Mouse (Mus musculus): ENCODE data around the gene Gm42715.

The Gm42715 gene

DNA sequence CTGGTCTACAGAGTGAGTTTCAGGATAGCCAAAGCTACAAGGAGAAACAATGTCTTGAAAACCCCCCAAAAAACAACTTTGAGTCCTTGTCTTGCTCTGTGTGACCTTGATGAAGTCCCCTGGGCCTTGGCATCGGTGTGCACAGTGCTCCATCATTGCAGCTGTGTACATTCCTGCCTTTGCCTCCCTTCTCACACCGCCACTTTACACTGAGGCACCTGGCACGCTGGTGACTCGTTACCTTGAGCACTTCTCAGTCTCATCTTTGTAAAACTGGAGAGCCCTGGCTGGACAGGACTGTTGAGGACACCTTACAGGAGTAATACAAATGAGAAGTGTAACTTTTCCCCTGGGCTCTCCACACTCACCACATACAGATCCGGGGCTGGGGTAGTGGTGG, 67.8 kb downstream of the Gm42715 start:
- DNase-seq (ENCODE audit: low spot score), result no peak

DNA sequence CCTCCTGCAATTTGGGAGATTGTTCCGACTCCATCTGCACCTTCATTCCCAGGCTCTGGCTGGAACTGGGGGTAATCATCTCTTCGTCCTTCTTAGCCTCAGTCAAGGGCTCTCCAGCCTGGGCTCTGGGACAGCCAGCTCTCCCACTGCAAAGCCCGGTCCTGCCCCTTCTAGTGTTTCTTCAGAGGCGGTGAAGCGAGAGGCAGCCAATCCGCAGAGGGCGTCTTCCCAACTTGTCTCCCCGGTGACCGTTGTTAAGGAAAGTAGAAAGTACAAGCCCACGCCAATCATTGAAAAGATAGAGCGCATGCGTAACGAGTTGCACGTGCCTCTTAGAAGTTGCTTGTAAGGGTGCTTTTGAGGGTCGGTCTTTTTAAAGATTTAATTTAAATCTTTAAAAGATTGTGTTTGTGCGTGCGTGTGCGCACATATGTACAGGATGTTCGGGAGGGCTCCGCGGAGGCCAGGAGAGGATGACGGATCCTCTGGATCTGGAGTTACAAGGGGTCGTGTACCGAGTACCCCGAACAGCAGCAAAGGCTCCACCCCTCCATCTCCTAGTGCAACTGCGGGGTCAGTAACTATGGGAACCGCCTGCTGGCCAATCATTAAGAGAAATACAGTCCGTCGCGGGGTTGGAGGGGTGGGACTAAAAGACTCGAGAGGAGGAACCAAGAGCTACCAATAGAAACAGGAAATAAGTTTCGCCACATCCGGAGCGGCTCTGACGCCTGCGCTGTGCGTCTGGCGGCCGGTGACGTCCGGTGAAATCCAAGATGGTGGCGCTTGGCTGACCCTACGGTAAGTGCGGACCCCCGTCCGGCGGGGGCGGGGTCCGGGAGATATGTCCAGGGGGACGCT, 68.9 kb downstream of the Gm42715 start, which contains the start of the genes Ccdc189 and Rnf40:
Gene Ccdc189 (minus strand): TSS at position 585 of the 861 bp plus-strand sequence.
Gene Rnf40 (plus strand): TSS at position 757 of the 861 bp plus-strand sequence.
- peak; percentile 99 for DNase-seq (ENCODE audit: low spot score)

DNA sequence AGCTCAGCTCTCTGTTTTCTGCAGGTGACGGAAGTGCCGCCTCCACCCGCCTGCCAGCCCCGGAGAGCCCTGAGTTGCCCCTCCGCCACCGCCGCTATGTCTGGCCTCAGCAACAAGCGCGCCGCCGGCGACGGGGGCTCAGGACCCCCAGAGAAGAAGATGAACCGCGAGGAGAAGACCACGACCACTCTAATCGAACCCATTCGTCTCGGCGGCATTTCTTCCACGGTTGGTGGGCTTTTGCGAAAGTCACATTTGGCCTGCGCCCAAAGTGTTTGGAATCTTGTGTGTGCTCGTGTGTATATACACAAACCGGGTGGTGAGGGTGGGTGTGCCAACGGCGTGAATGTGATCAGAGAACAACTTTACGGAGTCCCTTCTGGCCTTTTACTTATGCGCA, 69.5 kb downstream of the Gm42715 start:
- no peak for DNase-seq (ENCODE audit: low spot score)

DNA sequence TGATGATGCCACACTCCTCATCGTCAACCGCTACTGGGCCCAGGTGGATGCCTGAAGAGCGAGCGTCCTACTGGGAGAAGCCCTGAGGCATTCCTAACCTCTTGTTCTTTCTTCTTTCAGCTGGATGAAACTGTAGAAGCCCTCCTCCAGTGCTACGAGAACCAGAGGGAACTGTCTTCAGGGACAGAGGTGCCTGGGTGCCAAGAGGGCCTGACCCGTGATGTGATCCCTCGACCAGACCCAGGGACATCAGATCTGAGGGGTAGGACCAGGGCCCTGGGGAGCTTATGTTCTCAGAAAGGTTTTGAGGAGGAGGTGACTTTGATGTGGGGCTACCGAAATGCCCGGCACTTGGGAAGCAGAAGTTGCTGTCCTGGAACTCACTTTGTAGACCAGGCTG, 70.3 kb downstream of the Gm42715 start:
- DNase-seq (ENCODE audit: low spot score), result no peak

DNA sequence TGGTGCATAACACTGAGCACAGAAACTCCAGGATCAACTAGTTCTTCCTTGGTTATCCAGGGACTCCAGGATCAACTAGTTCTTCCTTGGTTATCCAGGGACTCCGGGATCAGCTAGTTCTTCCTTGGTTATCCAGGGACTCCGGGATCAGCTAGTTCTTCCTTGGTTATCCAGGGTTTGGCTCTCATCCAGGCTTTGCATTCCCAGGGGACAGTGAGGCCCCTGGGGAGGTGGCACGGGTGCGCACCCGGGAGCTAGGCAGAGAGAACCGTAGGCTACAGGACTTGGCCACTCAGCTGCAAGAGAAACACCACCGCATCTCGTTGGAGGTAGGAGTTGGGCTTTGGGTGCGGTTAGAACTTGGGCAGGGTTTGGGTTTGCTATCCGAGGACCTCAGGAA, 71.7 kb downstream of the Gm42715 start:
- DNase-seq (ENCODE audit: low spot score), result no peak

DNA sequence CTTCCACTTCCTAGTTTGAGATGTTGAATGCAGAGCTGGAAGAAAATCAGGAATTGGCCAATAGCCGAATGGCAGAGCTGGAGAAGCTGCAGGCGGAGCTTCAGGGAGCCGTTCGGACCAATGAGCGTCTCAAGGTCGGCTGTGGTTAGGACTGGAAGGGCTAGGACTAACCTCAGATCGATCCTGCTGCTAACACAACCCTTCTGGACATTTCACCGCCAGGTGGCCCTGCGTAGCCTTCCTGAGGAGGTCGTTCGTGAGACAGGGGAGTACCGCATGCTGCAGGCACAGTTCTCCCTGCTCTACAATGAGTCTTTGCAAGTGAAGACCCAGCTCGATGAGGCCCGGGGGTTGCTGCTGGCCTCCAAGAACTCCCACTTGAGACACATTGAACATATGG, 73.2 kb downstream of the Gm42715 start:
- no peak for DNase-seq (ENCODE audit: low spot score)

DNA sequence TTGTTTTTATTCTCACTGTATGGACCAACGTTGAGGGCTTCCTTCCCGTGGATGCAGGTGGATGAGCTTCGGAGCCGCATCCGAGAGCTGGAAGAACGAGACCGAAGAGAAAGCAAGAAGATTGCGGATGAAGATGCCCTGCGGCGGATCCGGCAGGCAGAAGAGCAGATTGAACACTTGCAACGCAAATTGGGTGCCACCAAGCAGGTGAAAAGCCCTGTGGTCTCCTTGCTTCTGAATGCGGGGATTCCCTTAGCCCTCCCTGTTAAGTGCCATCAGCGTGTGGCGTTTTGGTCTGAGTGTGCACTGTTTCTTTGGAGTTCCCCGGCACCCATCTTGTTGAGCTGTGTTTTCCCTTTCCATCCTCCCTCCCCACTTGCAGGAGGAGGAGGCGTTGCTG, 77.4 kb downstream of the Gm42715 start:
- no peak for DNase-seq (ENCODE audit: low spot score)

DNA sequence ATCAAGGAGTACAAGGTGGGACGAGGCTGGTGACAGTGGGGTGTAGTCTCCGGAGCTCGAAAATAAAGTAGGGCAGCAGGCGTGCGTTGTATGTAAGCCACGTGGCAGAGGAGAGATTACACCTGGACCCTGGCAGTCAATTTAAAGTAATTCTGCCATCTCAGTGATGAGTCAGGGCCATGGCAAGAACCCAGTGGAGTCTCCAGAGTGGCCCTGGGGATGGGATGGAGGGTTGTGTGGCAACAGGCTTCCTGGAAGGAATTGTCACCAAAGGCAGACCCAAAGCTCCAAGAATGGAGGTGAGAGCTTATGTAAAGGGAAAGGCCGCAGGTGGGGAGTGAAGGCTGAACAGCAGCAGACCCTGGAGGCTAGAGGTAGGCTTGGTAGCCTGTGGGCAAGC, 81.2 kb downstream of the Gm42715 start:
- DNase-seq (ENCODE audit: low spot score), result no peak

DNA sequence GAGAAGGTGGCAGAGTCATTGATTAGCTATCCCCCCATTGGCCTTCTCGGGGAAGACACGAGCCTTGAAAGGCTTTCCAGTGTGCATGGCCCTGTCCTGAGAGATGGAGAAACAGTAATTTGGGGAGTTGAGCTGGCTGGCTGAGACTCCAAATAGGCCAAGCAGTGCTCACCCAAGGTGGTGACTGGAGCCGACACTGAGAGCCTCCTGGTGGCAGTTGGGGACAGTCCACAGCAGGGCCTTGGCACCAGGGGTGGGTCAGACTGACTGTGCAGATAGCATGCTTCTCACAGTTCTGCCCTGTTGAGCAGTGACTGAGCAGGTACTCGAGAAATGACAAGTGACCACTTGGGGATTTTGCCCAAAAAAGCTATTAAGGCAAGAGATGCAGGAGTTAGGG, 82.4 kb downstream of the Gm42715 start:
- no peak for DNase-seq (ENCODE audit: low spot score)

DNA sequence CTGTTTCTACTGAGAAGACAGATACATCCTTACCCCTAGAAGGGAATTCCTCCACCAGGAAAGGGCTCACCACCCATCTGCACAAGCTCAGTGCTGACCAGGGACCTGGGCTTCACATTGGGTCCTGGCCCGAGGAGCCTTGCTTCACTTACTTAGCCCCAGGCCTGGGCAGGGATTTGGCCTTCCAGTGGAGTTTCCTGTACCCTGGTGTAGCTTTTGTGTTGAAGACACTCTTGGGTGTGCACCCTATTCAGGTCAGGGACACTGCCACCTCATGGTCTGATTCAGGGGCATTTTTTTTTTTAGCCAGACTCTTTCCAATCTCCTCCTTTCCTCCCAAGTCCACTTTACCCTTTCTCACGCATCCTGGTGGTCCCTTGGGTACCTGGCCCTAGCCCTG, 83.5 kb downstream of the Gm42715 start:
- no peak for DNase-seq (ENCODE audit: low spot score)

DNA sequence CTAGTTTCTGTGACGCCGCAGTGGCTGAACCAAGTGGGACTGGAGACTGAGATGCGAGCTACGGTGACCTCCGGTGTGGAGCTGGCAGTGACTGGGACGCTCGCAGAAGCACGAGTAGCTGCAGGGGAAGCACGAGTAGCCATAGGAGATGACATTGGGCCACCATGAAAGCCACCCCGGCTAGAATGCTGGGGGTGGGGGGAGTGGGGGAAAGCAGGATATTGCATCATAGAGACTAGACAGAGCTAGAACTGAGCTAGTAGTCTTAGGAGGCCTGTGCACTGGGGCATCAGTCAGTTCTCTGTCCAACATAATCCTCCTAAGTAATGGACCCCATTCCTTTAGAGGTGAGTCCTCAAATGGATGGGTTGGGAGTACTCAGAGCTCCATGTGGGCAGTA, 84.9 kb downstream of the Gm42715 start:
- DNase-seq (ENCODE audit: low spot score), result no peak

DNA sequence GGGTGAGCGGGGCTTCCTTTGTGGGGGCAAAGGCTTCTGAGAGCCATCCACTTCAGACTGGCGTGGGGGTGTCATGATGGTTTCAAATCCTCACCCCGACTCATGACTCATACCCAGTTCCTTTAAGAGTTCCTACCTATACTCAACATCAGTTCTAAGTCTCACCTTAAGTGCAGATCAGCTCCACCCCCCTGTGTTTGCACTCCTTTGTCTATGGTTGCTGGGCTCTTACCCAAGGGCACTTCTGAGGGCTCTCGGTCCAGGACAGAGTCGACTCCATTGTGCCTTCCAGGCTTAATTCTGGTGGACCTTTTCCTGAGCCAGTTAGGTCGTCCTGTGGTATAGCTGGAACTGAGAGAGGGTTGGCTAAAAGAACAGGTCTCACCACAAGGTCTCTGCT, 87.8 kb downstream of the Gm42715 start:
- no peak for DNase-seq (ENCODE audit: low spot score)

DNA sequence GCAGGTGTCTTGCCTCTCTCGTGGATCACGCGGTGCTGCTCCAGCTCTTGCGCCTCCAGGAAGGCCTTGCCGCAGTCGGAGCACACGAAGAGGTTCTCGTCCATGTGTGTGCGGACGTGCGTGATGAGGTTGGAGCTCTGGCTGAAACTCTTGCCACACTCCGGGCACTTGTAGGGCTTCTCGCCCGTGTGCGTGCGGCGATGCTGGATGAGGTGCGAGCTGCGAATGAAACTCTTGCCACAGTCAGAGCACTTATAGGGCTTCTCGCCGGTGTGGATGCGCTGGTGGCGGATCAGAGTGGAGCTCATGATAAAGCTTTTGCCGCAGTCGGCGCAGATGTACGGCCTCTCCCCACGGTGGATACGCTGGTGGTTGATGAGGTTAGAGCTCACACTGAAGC, 91.6 kb downstream of the Gm42715 start:
- no peak for DNase-seq (ENCODE audit: low spot score)

DNA sequence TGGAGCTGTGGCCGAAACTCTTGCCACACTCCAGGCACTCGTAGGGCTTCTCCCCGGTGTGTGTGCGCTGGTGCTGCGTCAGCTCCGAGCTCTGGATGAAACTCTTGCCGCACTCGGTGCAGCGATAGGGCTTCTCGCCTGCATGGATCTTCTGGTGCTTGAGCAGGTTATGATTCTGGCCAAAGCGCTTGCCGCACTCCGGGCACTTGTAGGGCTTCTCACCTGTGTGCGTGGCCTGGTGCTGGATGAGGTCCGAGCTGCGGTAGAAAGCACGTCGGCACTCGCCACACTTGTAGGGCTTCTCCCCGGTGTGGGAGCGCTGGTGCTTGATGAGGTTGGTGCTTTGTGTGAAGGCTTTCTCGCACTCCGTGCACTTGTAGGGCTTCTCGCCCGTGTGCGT, 92.2 kb downstream of the Gm42715 start:
- no peak for DNase-seq (ENCODE audit: low spot score)

DNA sequence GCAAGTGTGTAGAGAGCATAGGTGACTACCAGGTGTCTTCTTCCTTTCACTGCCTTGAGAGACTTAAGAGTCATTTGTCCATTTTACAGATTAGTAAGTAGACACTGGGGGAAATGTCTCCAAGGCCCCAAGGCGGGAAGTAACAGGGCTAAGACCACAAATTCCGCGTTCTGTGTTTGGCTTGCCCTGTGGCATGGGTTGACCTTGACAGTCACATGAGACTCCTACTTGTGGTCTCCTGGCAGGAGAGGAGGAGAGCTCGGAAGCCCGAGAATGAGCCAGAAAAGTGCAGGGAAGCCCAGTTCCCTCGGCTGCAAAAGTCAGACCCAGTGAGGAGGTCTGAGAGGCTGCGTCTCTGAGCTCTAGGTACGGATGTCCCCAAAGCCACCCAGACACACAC, 94.1 kb downstream of the Gm42715 start:
- no peak for DNase-seq (ENCODE audit: low spot score)

DNA sequence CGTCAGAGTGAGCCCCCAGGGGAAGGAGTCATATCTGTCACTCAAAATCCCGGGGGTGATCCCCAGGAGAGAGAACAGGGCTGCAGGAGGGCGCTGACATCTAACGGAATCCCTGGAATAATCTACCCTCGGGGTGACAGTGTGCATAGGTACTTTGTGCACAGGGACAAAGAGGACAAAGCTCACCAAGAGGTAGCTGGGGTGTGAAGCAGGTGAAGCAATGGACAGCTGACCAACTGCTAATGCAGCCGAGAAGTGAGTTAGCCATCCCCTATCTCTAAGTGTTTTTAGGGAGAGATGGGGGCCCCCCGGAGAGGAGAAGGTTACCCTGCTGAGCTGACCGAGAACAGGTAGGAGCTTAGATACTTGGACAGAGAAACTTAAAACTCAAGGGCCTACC, 94.7 kb downstream of the Gm42715 start:
- no peak for DNase-seq (ENCODE audit: low spot score)

DNA sequence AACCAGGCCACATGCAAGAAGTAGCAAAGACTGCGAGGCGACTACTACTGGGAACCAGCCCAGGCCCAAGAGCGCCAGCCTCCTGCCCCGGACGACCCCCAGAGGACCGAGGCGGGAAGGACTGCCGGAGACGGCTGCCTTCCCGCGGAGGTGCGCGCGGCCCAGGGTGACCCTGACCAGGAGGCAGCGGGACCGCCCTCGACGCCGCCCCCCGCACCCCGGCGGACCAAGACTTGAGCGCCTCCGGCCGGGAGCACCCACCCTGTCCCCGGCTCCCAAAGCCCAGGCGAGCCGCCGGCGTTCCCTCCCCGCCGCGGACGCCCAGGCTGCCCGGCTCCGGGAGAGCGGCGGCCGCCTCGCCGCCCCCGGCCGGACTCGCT, 95.1 kb downstream of the Gm42715 start:
- peak; percentile 62 for DNase-seq (ENCODE audit: low spot score)

DNA sequence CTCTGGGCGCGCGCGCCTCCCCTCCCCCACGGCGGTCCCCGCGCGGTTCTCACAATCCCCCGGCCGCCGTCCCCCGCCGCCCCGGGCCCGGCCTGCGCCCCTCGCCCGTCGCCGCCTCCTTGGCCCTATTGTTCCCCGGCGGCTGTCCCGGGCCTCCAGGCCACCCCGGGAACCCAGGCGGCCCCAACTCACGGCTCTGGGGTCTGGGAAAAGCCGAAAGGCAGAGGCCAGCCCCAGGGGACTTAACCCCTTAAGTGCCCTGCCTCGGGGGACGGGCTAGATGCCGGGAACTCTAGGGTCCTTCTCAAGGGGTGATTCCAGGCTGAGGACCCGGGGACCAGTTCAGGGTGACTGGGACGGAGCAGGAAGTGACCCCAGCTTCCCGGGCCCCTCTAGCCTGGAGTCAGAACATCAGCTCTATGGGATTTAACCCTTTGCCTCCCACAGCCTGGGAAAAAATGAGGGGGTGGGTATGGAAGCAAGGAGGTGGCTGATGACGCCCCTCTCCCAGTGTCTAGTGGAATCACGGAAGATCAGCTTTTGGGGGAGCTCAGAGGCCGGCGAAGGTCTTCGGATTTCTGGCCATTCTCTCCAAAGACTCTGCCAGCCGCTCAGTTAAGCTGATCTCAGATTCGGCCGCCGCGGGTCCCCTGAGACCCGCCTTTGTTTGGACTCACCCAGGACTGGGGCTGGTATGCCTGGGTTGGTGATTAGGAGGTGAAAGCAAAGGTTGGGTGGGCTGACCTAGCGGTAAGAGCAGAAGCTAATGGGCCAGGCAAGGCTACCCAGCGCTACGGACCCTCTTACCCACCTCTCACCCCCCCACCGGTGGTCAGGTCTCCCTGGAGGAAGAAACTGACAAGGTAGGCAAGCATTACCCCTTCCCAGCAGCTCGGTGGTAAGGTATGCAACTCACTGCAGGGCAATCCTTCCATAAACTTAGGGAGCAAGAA, 95.8 kb downstream of the Gm42715 start, which contains the start of gene Zfp629:
Gene Zfp629 (minus strand): TSS at position 907 of the 953 bp plus-strand sequence.
- DNase-seq (ENCODE audit: low spot score), result peak; percentile 86

DNA sequence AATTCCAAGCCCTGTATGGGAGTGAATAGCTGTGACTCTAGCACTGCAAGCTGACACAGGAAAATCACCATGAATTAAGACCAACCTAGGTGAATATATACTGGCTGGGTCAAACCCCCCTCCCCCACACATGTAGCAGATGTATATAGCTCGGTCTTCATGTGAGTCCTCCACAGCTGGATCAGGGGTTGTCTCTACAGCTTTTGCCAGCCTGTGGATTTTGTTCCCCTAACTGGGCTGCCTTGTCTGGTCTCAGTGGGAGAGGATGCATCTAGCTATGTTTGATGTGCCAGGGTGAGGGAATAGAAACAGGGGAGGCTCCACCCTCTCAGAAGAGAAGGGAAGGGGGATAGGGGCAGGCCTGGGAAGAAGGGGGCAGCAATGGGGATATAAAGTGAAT, 97.0 kb downstream of the Gm42715 start:
- no peak for DNase-seq (ENCODE audit: low spot score)

All from embryo, embryonic 10 days (tissue).